Mouse (Mus musculus): ENCODE results near the gene Fkbp10.
A peak's percentile ranks its signal among the peaks of the same experiment; 100 is the strongest.

Gene Fkbp10

GRCm38 (mm10) chr11:100411736-100412135 is 3.8 kb upstream of the Fkbp10 start:
- peak in 1 of 2 experiments; percentile 46 for DNase-seq

GRCm38 (mm10) chr11:100413541-100413940 is 2.0 kb upstream of the Fkbp10 start:
- no peak for DNase-seq

GRCm38 (mm10) chr11:100414021-100414913 is 1.2 kb upstream of the Fkbp10 start, which contains the start of gene P3h4:
P3h4 (minus strand) TSS chr11:100414836.
- peak; percentile 90 to 94 for DNase-seq

GRCm38 (mm10) chr11:100421537-100421936 is 6.0 kb downstream of the Fkbp10 start:
- DNase-seq = peak; percentile 44 to 64

DNA sequence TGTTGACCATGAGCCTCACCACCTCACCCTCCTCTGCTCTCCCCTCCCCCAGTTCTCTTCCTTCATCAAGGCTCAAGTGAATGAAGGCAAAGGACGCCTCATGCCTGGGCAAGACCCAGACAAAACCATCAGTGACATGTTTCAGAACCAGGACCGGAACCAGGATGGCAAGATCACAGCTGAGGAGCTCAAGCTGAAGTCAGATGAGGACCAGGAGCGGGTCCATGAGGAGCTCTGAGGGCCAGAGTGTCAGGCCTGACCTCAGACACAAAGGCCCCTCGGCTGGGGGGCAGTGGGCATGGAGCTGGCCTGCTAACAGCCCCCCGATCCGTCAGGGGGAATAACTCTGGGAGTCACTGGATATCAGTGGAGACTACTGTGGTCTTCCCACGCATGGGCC is 8.3 kb downstream of the Fkbp10 start:
- no peak for DNase-seq

GRCm38 (mm10) chr11:100425851-100426250 is 10.4 kb downstream of the Fkbp10 start:
- DNase-seq = peak; percentile 84 to 88

DNA sequence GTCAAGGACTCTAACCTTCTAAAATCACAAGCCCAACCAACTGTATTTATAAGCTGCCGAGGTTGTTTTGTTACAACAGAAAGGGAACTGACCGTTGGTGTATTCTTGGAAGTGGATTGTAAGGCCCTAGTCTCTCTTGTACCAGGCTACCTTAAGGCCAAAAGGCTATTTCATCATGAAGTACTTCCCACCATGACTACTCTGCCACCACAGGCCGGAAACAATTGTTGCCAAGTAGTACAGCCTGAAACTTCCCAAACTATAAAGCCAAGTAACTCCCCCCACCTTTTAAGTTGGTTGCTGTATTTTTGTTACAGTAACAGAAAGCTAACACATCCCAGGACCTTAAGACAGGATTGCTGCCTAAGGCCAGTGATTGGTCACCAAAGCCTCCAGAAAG is 11.3 kb downstream of the Fkbp10 start:
- DNase-seq = no peak

GRCm38 (mm10) chr11:100428612-100429199 is 13.2 kb downstream of the Fkbp10 start:
- DNase-seq = no peak

GRCm38 (mm10) chr11:100430052-100430451 is 14.6 kb downstream of the Fkbp10 start:
- no peak for DNase-seq

DNA sequence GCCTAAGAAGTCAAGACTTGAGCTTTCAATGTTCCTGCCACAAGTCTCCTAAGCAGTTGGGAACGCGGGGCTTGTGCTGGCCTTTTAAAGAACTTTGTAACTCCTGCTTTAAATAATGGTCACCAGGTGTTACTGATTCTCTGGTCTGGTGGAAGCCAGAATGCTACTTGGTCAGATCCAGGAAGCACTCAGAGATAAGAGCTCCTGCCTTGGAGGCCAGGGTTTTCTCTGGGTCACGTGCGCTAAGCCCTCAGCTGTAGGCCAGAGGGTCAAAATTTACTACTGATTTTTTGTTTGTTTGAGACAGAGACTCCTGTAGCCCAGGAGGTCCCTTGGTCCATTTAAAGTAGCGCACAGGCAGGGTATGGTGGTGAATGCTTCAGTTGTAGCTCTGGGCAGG is 16.5 kb downstream of the Fkbp10 start:
- DNase-seq = no peak

GRCm38 (mm10) chr11:100435678-100436246 is 20.3 kb downstream of the Fkbp10 start:
- no peak for DNase-seq

DNA sequence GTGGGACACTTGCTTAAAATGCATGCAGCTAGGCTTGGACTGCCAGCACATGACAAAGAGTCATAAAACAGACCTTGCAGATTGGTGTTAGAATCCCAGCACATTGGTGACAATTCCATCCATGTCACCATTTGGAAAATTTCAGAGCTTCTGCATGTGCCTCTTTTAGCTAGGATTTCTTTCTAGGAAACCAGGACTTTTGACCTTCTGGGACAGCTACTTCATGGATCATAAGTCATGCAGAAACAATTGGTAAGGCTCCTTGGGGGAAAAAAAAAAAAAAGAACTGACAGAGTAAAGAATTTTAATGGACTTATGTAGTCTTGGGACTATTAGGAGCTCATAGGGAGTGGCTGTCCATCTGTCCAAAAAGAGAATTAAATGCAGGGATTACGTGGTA is 22.4 kb downstream of the Fkbp10 start:
- DNase-seq = no peak

DNA sequence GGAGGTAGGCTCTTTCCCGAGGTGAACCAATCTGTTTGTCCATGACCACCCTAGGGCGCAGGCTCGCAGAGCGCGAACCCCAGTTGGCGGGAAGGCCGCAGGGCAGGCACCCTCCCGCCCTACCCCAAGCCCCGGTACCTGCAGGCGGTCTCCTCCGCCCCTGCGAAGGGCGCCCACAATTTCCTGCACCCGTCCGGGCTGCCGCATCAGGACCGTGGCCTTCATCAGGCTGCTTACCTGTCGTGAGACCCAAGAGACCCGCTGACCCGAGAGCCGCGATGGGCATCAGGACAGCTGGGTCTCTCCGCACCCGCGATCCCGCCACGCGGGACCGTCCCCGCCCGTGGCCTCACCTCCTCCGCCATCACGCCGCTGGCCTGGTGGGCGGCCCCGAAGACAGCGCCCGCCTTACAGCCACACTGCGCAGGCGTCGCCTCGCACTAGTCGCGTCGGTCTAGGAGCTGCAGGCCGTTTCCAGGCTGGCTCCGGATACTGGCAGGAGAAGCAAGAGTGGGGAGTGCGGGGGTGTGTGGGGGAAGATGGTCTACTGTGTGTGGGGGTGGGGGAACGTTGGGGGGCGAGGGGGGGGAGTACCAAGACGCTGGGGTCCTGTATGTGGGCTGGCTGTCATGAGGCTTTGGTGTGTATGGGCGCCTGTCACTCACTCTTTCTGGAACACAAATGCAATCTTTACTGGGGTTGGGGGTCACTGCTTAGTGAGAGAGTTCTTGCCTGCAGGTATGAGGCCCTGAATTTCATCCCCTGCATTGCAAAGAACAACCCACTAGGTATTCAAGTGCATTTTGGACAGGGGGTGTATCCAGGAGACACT is 25.4 kb downstream of the Fkbp10 start:
- DNase-seq = peak; percentile 89 to 93

DNA sequence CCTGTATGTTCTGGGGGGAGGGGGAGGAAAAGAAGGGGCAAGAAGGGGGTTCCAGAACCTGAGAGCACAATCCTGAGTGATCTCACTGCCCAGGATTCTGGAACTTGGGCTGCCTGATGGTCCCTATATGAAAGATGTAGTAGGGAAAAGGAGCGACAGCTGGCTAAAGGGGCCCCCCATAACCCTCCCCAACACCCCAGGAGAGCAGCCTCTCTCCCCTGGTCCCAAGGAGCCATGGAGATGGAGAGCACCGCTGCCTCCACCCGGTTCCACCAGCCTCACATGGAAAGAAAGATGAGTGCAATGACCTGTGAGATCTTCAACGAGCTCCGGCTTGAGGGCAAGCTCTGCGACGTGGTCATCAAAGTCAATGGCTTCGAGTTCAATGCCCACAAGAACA is 26.3 kb downstream of the Fkbp10 start, which contains the start of the genes Nt5c3b and Klhl10:
Gene Nt5c3b (minus strand): TSS at position 12 of the 400 bp plus-strand sequence.
Gene Klhl10 (plus strand): TSS at position 121 of the 400 bp plus-strand sequence.
- DNase-seq = no peak

GRCm38 (mm10) chr11:100442625-100443024 is 27.1 kb downstream of the Fkbp10 start:
- no peak for DNase-seq

GRCm38 (mm10) chr11:100457247-100457646 is 41.8 kb downstream of the Fkbp10 start:
- no peak for DNase-seq

- no peak for DNase-seq
Measured at GRCm38 (mm10) chr11:100457711-100458110, 42.2 kb downstream of the Fkbp10 start.

DNA sequence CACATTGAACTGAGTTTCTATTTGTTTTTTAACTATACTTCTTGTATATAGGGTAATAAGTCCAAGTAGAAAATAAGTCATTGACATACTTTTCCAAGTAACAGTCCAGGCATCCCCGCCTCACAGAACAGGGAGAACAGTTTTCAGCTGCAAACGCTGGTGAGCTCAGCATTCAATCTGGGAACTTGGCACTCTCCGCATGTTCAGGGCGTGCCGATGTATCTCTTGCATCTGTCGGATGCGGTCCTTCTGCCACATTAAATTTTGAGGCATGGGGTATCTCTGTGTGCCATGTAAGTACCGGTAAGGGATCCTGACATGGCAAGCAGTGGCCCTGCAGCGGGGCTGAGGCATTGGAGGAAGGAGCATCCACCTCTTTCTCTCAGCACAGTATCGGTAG is 47.2 kb downstream of the Fkbp10 start:
- no peak for DNase-seq

DNA sequence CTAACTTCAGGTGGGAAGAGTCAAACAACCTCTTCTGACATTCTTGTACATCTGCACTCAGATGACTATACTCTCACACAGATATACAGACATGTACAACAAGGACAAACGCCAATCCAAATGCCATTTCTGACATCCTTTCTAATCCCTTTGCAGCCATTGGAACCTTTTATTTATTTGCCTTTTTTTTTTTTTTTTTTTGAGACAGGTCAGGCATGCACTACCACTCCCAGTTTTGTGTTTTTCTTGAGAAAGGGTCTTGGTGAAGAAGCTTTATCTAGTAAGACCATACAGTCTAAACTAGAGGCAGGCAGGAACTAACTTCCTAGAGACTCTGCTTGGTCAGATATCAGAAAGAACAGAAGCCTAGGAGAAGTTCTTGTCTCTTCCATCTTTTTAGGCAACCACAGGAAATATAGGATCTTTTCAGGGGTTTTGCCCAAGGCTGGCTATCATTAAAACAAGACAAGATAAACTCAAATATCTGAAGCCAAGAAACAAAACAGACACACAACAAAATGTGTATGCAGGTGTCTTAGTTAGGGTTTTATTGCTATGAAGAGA is 49.8 kb downstream of the Fkbp10 start:
- DNase-seq = no peak

DNA sequence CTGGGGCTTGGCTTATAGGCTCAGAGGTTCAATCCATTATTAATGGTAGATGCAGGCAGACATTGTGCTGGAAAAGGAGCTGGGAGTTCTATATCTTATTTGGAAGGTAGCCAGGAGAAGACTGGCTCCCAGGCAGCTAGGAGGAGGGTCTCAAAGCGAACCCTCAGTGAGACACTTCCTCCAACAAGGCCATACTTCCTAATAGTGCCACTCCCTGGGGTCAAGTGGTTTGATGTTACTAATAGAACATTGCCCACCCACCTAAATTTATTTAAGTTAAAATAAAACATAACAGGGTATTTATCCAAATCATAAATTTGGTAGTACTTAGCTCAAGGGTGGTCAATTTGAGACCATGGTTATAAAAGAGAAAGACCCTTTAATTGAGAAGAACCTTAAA is 50.3 kb downstream of the Fkbp10 start:
- DNase-seq = no peak

DNA sequence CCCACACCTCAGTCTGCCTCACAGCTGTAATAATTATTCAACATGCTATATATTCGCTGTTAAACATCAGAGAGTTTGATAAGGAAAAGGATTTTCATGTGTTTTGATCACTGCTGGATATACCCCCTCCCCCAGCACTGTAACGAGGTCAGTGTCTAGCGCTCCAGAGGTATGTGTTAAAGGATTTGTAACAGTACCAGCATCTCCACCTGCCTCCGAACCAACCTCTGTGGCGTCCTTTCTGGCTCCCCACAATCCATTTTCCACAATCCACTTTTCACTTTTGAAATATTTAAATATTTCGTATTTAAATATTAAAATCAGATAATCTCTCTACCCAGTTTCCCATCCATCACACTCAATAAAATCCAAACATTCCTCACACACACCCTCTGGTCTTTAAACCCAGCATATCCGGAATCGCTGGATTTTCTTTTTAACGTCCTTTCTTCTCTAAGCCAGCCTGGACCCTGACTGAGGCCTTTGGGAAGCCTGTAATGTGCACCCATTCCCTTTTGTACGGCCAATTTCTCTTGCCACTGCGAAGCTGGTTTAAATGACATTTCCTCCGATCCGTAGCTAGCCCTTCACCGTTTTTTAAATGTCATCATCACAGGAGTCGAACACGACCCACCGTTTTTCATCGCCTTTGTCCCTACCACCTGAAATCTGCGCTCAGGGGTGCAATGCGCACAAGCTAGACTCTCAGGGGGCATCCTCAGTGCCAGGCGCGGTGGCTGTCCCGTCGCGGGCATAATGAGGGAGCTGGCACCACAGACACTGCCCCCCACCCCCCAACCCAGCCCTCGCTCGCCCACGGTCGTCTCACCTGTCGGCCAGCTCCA is 56.1 kb downstream of the Fkbp10 start:
- DNase-seq = peak in 1 of 2 experiments; percentile 7

All from kidney, postnatal 4 days (tissue).